Mouse (Mus musculus): ENCODE data around the gene Rnf216.

Gene Rnf216

DNA sequence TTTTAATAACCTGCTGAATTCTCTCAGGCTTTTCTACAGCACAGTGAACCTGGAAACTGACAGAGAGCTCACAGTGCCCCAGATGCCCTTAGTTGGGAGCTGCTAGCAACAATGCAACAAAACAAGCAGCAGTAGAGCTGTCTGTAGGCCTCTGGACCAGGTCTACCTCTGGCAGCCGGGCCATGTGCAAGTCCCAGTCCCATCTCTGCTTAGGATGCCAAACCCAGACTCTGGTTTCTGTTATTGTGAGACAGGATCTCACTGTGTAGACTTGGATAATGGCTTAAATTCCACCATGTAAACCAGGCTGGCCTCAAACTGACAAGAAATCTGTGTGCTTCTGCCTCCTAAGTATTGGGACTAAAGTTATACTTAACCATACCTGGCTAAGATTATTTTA lies 11.2 kb downstream of the Rnf216 start:
- no peak for DNase-seq (ENCODE audit: low read depth)

GRCm38 (mm10) chr5:143095256-143095655 lies 17.5 kb downstream of the Rnf216 start:
- DNase-seq (ENCODE audit: low read depth), result no peak

- no peak for DNase-seq (ENCODE audit: low read depth)
These were observed 19.9 kb downstream of the Rnf216 start for GRCm38 (mm10) chr5:143092891-143093290.

DNA sequence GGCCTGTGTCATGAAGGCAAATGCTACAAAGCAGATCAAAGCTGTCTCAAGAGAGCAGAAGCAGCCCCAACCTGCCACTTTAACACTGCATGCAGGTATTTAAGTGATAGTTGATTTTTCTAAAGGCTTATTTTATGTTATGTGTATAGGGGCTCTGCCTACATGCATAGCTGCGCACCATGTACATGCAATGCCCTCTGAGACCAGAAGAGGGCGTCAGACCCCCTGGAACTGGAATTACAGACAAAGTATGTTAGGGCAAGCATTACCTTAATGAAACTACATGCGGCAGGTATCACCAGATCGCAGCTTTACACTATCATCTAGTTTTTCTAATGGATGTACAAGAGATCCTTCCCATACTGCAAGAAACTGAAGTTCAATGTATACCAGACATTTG lies 27.9 kb downstream of the Rnf216 start:
- peak; percentile 39 for DNase-seq (ENCODE audit: low read depth)

- DNase-seq (ENCODE audit: low read depth), result no peak
These were observed 33.0 kb downstream of the Rnf216 start for GRCm38 (mm10) chr5:143079806-143080205.

DNA sequence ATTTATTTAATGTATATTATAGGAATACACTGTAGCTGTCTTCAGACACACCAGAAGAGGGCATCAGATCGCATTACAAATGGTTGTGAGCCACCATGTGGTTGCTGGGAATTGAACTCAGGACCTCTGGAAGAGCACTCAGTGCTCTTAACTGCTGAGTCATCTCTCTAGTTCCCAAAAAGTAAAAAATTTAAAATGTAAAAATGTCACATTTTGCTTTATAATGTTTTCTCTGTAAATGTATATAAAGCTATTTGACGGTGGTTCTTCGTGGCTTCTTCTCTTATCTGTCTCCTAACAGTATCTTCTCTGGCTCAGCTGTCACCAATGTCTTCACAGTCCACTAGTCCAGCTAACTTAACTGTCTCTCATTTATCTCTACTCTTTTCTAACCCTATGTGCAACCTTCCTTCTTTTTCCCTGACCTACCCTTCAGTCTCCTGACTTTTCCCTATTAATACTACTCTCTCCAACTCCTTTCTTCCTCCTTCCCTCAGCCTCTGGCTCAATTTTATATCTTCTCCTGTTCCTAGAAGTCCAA lies 36.1 kb downstream of the Rnf216 start:
- no peak for DNase-seq (ENCODE audit: low read depth)

DNA sequence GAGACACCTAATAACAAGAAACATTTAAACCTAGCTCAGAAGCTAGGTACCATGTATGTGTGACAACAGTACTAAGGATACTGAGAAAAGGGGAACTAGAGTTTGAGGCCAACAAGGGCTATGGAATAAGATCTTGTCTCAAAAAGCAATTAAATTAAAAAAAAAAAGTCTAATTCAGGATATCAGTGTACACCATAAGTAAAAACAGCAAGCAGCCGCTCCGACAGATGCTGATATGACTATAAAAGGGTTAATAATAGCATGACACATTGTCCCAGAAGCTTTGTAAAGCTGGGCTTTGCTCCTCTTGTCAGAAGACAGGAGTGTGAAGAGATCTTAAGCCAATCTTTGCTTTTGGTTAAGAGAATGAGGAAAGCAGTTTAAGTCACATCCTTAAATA lies 36.8 kb downstream of the Rnf216 start:
- DNase-seq (ENCODE audit: low read depth), result no peak

- DNase-seq (ENCODE audit: low read depth), result no peak
These were observed 43.7 kb downstream of the Rnf216 start for GRCm38 (mm10) chr5:143069048-143069447.

DNA sequence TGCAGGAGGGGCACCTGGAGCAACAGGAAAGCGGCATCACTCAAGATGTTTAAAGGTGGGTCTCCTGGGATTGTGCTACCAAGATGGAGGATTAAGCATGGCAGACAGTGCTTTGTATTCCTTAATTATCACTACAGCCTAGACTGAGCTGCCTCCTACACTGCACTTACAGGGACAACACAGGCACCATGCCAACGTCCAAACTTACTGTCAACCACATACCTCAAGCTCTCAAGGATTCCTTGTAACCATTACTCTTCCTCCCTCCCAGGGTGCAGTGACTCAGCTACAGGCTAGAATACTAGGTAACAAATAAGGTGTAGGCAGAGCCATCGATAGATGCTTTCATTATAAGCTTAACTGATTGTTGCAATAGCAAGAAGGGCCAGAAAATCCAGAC lies 44.4 kb downstream of the Rnf216 start:
- no peak for DNase-seq (ENCODE audit: low read depth)

- peak; percentile 80 for DNase-seq (ENCODE audit: low read depth)
These were observed 46.2 kb downstream of the Rnf216 start for GRCm38 (mm10) chr5:143066551-143066958.

DNA sequence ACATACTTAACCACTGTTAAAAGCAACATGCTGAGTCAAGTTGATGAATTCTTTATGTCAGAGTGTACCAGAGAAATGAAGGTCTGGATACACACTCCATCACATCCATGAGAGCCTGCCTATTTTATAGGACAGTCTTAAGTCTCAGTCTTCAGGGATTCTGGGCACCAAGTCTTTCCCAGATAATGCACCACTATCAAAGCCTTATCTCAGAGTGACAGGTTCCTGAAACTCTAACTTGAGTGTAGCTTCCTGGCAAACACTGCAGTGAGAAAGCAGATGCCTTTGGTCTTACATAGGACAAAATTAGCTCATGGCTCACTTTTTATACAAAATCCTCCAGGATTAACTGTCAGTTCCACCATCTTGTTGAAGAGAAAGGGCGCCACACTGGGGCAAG lies 46.7 kb downstream of the Rnf216 start:
- DNase-seq (ENCODE audit: low read depth), result no peak

DNA sequence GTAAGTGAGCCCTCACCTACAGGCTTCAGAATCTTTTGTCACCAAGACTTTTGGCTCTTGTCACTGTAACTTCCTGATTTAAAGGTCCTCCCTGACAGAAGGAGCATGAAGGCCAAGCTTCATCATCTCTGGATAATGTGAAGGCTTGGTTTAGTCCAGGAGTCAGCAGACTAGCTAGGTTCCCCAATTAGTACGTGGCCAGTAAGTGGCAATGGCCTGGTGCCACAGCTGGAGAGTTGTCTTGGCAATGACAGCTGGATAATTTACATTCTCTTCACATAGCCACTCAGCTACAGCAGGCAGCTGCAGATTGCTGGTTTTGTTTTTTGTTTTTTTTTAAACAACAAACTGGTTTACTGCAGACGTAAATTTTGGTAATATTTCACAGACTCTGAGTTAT lies 47.6 kb downstream of the Rnf216 start:
- DNase-seq (ENCODE audit: low read depth), result no peak

- DNase-seq (ENCODE audit: low read depth), result no peak
These were observed 50.5 kb downstream of the Rnf216 start for GRCm38 (mm10) chr5:143062251-143062650.

DNA sequence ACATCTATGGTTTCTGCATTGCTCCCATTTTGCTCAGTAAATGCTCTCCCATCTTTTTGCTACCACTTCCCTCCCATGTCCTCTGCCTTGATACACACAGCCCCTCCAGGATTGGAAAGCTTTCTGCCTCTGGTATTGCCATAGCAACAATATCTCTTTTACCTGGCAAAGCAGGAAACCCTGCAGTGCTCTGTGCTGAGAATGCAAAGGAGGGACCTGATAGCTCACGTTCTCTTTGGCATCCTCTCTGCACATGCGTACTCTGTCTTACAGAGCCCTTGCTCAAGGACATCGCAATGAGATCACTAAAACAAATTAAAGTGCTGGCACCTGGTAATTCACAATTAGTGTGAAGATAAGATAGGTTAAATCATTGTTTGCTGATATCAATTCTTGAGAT lies 51.3 kb downstream of the Rnf216 start:
- no peak for DNase-seq (ENCODE audit: low read depth)

GRCm38 (mm10) chr5:143060774-143061385 lies 51.9 kb downstream of the Rnf216 start:
- no peak for DNase-seq (ENCODE audit: low read depth)

DNA sequence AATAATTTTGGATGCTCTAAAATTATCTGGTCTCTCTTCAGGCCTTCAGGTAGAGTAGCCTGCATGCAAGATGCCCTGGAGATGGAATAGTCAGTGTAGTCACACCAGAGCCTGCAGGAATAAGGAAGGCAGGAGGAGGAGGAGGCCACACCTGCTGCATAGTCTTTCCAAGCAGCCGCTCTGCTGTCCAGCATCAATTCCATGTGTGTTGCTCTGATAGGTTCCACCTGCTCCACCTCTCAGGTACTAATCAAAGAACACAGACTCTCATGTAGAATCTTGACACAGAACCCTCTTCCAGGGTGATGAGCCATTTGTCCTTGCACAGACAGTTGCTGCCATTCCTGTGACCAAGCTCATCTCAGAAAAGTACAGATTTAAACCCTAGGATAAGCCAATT lies 52.8 kb downstream of the Rnf216 start:
- no peak for DNase-seq (ENCODE audit: low read depth)

GRCm38 (mm10) chr5:143059182-143059581 lies 53.6 kb downstream of the Rnf216 start:
- no peak for DNase-seq (ENCODE audit: low read depth)

GRCm38 (mm10) chr5:143058675-143059074 lies 54.1 kb downstream of the Rnf216 start:
- DNase-seq (ENCODE audit: low read depth), result no peak

- no peak for DNase-seq (ENCODE audit: low read depth)
These were observed 54.6 kb downstream of the Rnf216 start for GRCm38 (mm10) chr5:143058208-143058607.

DNA sequence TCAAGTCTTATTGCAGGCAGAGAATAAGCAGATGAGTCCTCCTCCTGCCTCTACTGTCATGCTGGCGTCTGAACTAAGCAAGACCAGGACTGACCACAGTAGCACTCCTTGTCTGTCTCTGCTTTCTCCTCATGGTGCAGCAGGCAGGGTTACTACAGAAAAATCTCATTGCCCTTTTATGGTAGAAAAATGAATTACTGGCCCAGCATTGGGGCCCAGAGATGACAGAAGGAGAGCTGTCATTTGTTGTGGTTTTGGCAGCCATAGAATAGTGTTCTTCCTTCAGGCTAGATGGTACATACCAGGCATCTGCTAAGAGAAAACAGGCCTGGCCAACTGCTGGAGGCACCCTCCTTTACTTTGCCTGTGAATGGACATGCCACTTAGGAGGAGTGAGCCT lies 55.0 kb downstream of the Rnf216 start:
- no peak for DNase-seq (ENCODE audit: low read depth)

DNA sequence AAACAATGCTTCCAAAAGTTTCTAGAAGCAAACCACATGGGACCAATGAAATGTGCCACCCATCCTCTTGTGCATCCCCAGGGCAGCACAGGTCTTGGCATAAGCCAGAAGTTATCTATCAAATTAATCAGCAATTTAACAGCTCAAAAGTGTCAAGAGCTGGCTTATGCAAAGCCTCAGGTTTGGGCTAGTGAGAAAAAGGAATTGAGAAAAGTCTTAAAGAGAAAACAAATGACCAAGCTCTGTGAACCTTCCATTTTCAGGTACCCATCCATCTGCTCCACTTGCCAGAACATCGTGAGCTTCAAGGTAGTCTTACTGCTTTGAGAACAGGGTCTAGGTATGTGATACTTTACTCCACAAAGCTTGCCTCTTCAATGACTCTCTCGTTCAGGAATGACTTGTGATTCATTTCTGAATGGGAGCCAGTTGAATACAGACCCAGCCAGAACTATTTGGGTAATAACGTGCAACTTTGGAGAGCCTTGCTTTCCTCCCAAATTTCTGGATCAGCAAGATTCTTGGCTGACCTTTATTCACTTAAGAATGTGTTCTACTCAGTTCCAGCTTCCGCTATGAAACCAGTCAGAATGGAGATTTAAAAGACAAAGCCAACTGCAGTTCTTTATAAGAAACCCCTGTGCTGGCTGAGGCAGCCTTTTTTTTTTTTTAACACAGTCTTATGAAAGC lies 56.5 kb downstream of the Rnf216 start:
- DNase-seq (ENCODE audit: low read depth), result no peak

- DNase-seq (ENCODE audit: low read depth), result no peak
These were observed 57.2 kb downstream of the Rnf216 start for GRCm38 (mm10) chr5:143055501-143056125.

- no peak for DNase-seq (ENCODE audit: low read depth)
These were observed 58.1 kb downstream of the Rnf216 start for GRCm38 (mm10) chr5:143054703-143055102.
